In the genomic region with DNA sequence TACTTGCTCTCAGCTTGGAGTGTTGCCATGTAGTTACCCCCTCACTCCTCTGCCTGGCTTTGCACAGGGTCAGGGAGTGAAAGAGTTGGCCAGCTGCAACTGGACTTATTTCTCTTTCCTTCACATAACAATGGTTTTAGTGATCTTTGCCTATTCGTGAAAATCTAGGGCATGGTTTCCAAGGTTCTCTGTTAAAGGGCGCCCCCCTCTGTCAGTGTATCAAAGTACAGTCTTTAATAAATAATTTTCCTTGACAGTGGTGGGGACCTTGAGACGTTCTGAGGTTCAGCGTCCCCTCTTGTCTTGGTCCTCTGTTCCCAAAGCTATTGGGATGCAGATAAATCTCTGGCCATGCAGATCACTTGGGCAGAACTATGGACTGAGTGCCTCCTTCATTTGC, we compare ENCODE assay signal across 9 mouse cellular contexts. TPM values are rescaled to one million over a fixed set of nuclear protein-coding genes. Genes with fewer than 3 reads are reported as not detected.
DNase-seq lines count a peak whose midpoint lies in the region; ATAC-seq and TF ChIP-seq lines count a peak whose summit lies in the region.
"Had no signal": no experiment of that assay in that cellular context is flagged by ENCODE, and none has a peak within 500 bp of the region (broad histone marks: within the 10 kb centered on the region; RNA-seq: fewer than 3 reads in every experiment).

No protein-coding gene starts in this region.

- peak; percentile 22 to 84 for DNase-seq in adrenal gland, adult (ENCODE audit: inconsistent age in 2 of 2, low spot score in 1 of 2)
- no peak for DNase-seq in adrenal gland, postnatal 25 days
- no peak for DNase-seq in liver, embryonic 14.5 days (ENCODE audit: low read depth in 3 of 3, low spot score in 3 of 3)
- no peak for DNase-seq in liver, embryonic 11.5 days (ENCODE audit: low spot score)
- peak; percentile 71 for DNase-seq in adrenal gland, postnatal 14 days
- peak; percentile 35 to 62 for DNase-seq in spleen, postnatal 36 days (ENCODE audit: low spot score in 2 of 2)
- no peak for DNase-seq in left cerebral cortex, postnatal 36 days (ENCODE audit: low spot score in 2 of 2)
- no peak for DNase-seq in right cerebral cortex, postnatal 4 days

- H3K27me3 ChIP-seq in liver, embryonic 14.5 days (ENCODE audit: control insufficient read depth, insufficient read depth, low read length): no peaks in the 10 kb centered on the region
- H3K27me3 ChIP-seq in liver, embryonic 11.5 days (replicated peaks; ENCODE audit: control insufficient read depth, insufficient read depth, low read length): no peaks in the 10 kb centered on the region

- no peak overlapping the region for H3K9ac ChIP-seq in liver, embryonic 14.5 days (replicated peaks)
- H3K9ac ChIP-seq in liver, embryonic 11.5 days (ENCODE audit: low read depth, low read length): no peak overlapping the region

- WGBS in liver, embryonic 14.5 days (ENCODE audit: insufficient replicate concordance): 12% methylated on average over 4 of the region's 4 CpGs
- WGBS in liver, embryonic 11.5 days: 23% methylated on average over 4 of the region's 4 CpGs

- H3K4me3 ChIP-seq in liver, embryonic 14.5 days (ENCODE audit: insufficient read depth in 1 of 2, low read depth in 2 of 2, low read length in 2 of 2): no peak overlapping the region
- H3K4me3 ChIP-seq in liver, embryonic 11.5 days (ENCODE audit: low read depth, low read length): no peak overlapping the region
- H3K4me3 ChIP-seq: myocyte had no signal

- H3K4me1 ChIP-seq in liver, embryonic 14.5 days (replicated peaks; ENCODE audit: control insufficient read depth in 2 of 2, insufficient read depth in 2 of 2, low read length in 1 of 2): no peaks in the 10 kb centered on the region
- H3K4me1 ChIP-seq in liver, embryonic 11.5 days (replicated peaks; ENCODE audit: control insufficient read depth, insufficient read depth, low read length): no peaks in the 10 kb centered on the region

- TF ChIP-seq CTCF in liver, embryonic 14.5 days (IDR thresholded peaks at IDR 0.05; ENCODE audit: low read depth): peak; percentile 27; the same call in 1 of the 2 replicates

- no peak for ATAC-seq in liver, embryonic 14.5 days (ENCODE audit: insufficient read depth)
- no peak for ATAC-seq in liver, embryonic 11.5 days (replicated peaks; ENCODE audit: low FRiP score)

- no peak overlapping the region for H3K4me2 ChIP-seq in liver, embryonic 14.5 days (ENCODE audit: low read depth)
- no peak overlapping the region for H3K4me2 ChIP-seq in liver, embryonic 11.5 days

- no peaks in the 10 kb centered on the region for H3K36me3 ChIP-seq in liver, embryonic 14.5 days (replicated peaks; ENCODE audit: control insufficient read depth, insufficient read depth, low read depth)
- H3K36me3 ChIP-seq in liver, embryonic 11.5 days (ENCODE audit: control insufficient read depth, insufficient read depth, low read length): no peaks in the 10 kb centered on the region

- intact Hi-C loops in left cerebral cortex, postnatal 36 days (cut with DNase I): loop anchor here (5.0 kb wide), 1 partner anchor 484 kb away; a partner anchor contains a TSS

- no peak for TF ChIP-seq EP300 in liver, embryonic 14.5 days (IDR thresholded peaks at IDR 0.05; ENCODE audit: low read depth)

- H3K27ac ChIP-seq in liver, embryonic 14.5 days: no peak overlapping the region
- no peak overlapping the region for H3K27ac ChIP-seq in liver, embryonic 11.5 days (ENCODE audit: low read depth, low read length)

- no peaks in the 10 kb centered on the region for H3K9me3 ChIP-seq in liver, embryonic 14.5 days (ENCODE audit: control insufficient read depth, low read length)
- no peaks in the 10 kb centered on the region for H3K9me3 ChIP-seq in liver, embryonic 11.5 days (ENCODE audit: control insufficient read depth, low read length)

RNA-seq across cellular contexts. Expression of a gene that starts 12.4 kb away (rescaled TPM):
- total RNA-seq in adrenal gland, postnatal 25 days (2021): 1.2 and 2.2 TPM in 2 replicates
- 1.4 and 2.1 TPM in 2 replicates for polyA plus RNA-seq in liver, embryonic 14.5 days (2012; rRNA removed)
- 2.6 and 2.8 TPM in 2 replicates for polyA plus RNA-seq in liver, embryonic 14.5 days (2014; fragmentation: Nextera tagmentation; extraction: Ambion mirVana)
- 6.6 and 7.8 TPM in 2 replicates for polyA plus RNA-seq in liver, embryonic 11.5 days (2014; fragmentation: Nextera tagmentation; extraction: Ambion mirVana)
- total RNA-seq in adrenal gland, postnatal 14 days (2021): 4.3 and 20.3 TPM in 2 replicates
- total RNA-seq in left cerebral cortex, postnatal 36 days (2021): 1 to 10 TPM; 2.5 to 4.1 TPM
- polyA plus RNA-seq: myocyte had no signal

RNA-seq across cellular contexts. Expression of a gene that starts 37.3 kb away (rescaled TPM):
- 2.2 and 3.1 TPM in 2 replicates for total RNA-seq in adrenal gland, postnatal 25 days (2021)
- polyA plus RNA-seq in liver, embryonic 14.5 days (2012; rRNA removed): 6.0 and 12.6 TPM in 2 replicates
- polyA plus RNA-seq in liver, embryonic 14.5 days (2014; fragmentation: Nextera tagmentation; extraction: Ambion mirVana): 15.2 and 15.5 TPM in 2 replicates
- polyA plus RNA-seq in liver, embryonic 11.5 days (2014; fragmentation: Nextera tagmentation; extraction: Ambion mirVana): 26.7 and 27.5 TPM in 2 replicates
- 3.8 and 5.1 TPM in 2 replicates for total RNA-seq in adrenal gland, postnatal 14 days (2021)
- total RNA-seq in left cerebral cortex, postnatal 36 days (2021): under 1 TPM; 0.25 TPM

Comparison
In these comparisons a context has a peak if more than half of its experiments do, and no peak if none do; other contexts are left out.
1. DNase-seq: peak in adrenal gland, adult (2 of 2), adrenal gland, postnatal 14 days (single experiment) and spleen, postnatal 36 days (2 of 2); none in adrenal gland, postnatal 25 days (single experiment), liver, embryonic 14.5 days (0 of 3), liver, embryonic 11.5 days (single experiment), left cerebral cortex, postnatal 36 days (0 of 2) and right cerebral cortex, postnatal 4 days (single experiment).